ENCODE assay signal across 15 mouse cellular contexts in genomic region chrX:48106226-48106625, GRCm38 (mm10). TPM values are rescaled to one million over a fixed set of nuclear protein-coding genes. Genes with fewer than 3 reads are reported as not detected.
DNase-seq lines count a peak whose midpoint lies in the region; ATAC-seq and TF ChIP-seq lines count a peak whose summit lies in the region.
"Had no signal": no experiment of that assay in that cellular context is flagged by ENCODE, and none has a peak within 500 bp of the region (broad histone marks: within the 10 kb centered on the region; RNA-seq: fewer than 3 reads in every experiment).

No protein-coding gene starts in this region.

- H3K27ac ChIP-seq in gastrocnemius, adult 2 months, result no peak overlapping the region
- H3K27ac ChIP-seq in lung, postnatal 0 days (ENCODE audit: low read length), result no peak overlapping the region
- H3K27ac ChIP-seq in midbrain, embryonic 13.5 days, result no peak overlapping the region
- H3K27ac ChIP-seq: neural tube, embryonic 13.5 days had no signal

- no peaks in the 10 kb centered on the region for H3K9me3 ChIP-seq in lung, postnatal 0 days (ENCODE audit: low read length)
- no peaks in the 10 kb centered on the region for H3K9me3 ChIP-seq in midbrain, embryonic 13.5 days
- H3K9me3 ChIP-seq: neural tube, embryonic 13.5 days had no signal

- DNase-seq in gastrocnemius, adult 2 months, result peak; percentile 37
- no peak for DNase-seq in gastrocnemius, postnatal 36 days
- DNase-seq in lung, postnatal 0 days (ENCODE audit: low spot score), result peak; percentile 35
- DNase-seq in lung, adult 2 months, result no peak
- DNase-seq in kidney, postnatal 14 days, result peak; percentile 17
- DNase-seq in layer of hippocampus, postnatal 25 days (ENCODE audit: extremely low spot score in 1 of 2, low spot score in 1 of 2), result no peak
- no peak for DNase-seq in embryo, embryonic 10.5 days (ENCODE audit: low spot score)
- DNase-seq: cerebellum, postnatal 36 days; left cerebral cortex, postnatal 4 days; midbrain, embryonic 14.5 days; right cerebral cortex, postnatal 14 days had no signal

- intact Hi-C loops in gastrocnemius, adult 2 months (cut with DNase I), result no loop called here
- intact Hi-C loops in gastrocnemius, postnatal 36 days (cut with DNase I), result no loop called here

- H3K9ac ChIP-seq in lung, postnatal 0 days (replicated peaks; ENCODE audit: low read depth), result no peak overlapping the region
- H3K9ac ChIP-seq in midbrain, embryonic 13.5 days (replicated peaks), result no peak overlapping the region
- H3K9ac ChIP-seq: neural tube, embryonic 13.5 days had no signal

- no peaks in the 10 kb centered on the region for H3K4me1 ChIP-seq in lung, postnatal 0 days (ENCODE audit: insufficient read depth, low read depth, low read length)
- no peaks in the 10 kb centered on the region; the same call in 1 of the 2 replicates for H3K4me1 ChIP-seq in lung, adult 2 months (ENCODE audit: control insufficient read depth, insufficient read depth, low read length)
- no peaks in the 10 kb centered on the region for H3K4me1 ChIP-seq in midbrain, embryonic 13.5 days (replicated peaks)
- H3K4me1 ChIP-seq: neural tube, embryonic 13.5 days had no signal

- H3K4me2 ChIP-seq in lung, postnatal 0 days (replicated peaks; ENCODE audit: low read depth, low read length), result no peak overlapping the region
- H3K4me2 ChIP-seq in midbrain, embryonic 13.5 days (replicated peaks), result no peak overlapping the region
- H3K4me2 ChIP-seq: neural tube, embryonic 13.5 days had no signal

- peak; percentile 71 for ATAC-seq in lung, postnatal 0 days
- no peak for ATAC-seq in midbrain, embryonic 13.5 days
- ATAC-seq: CD4-positive, CD25-positive, alpha-beta regulatory T cell, adult 4 months had no signal

- no peak overlapping the region for H3K4me3 ChIP-seq in gastrocnemius, adult 2 months
- no peak overlapping the region for H3K4me3 ChIP-seq in lung, postnatal 0 days (ENCODE audit: low read depth, low read length)
- H3K4me3 ChIP-seq in lung, adult 2 months (replicated peaks; ENCODE audit: extremely low read depth, low read depth, low read length), result no peak overlapping the region
- no peak overlapping the region for H3K4me3 ChIP-seq in midbrain, embryonic 13.5 days (replicated peaks)
- H3K4me3 ChIP-seq: neural tube, embryonic 13.5 days had no signal

- WGBS in lung, postnatal 0 days, result 30% methylated on average over 3 of the region's 3 CpGs
- 46% methylated on average over 3 of the region's 3 CpGs for WGBS in lung, adult 2 months
- 85% methylated on average over 3 of the region's 3 CpGs for WGBS in midbrain, embryonic 13.5 days

- peak; percentile 49; the same call in 1 of the 2 replicates for TF ChIP-seq EP300 in lung, postnatal 0 days (IDR thresholded peaks at IDR 0.05)

- no peak for TF ChIP-seq POLR2A in lung, adult 2 months (IDR thresholded peaks at IDR 0.05; ENCODE audit: borderline replicate concordance, extremely low read depth, low read depth, low read length)

- no peaks in the 10 kb centered on the region for H3K36me3 ChIP-seq in lung, postnatal 0 days (ENCODE audit: insufficient read depth, low read length)
- no peaks in the 10 kb centered on the region for H3K36me3 ChIP-seq in midbrain, embryonic 13.5 days
- H3K36me3 ChIP-seq: neural tube, embryonic 13.5 days had no signal

- no peak for TF ChIP-seq CTCF in gastrocnemius, adult 2 months (IDR thresholded peaks at IDR 0.05)
- no peak for TF ChIP-seq CTCF in lung, postnatal 0 days (IDR thresholded peaks at IDR 0.05)
- no peak for TF ChIP-seq CTCF in lung, adult 2 months (IDR thresholded peaks at IDR 0.05; ENCODE audit: insufficient read depth, low read length)

- H3K27me3 ChIP-seq in lung, postnatal 0 days (replicated peaks; ENCODE audit: insufficient read depth, low read length), result no peaks in the 10 kb centered on the region
- no peaks in the 10 kb centered on the region for H3K27me3 ChIP-seq in midbrain, embryonic 13.5 days
- H3K27me3 ChIP-seq: neural tube, embryonic 13.5 days had no signal

RNA-seq across cellular contexts. Expression of gene Xpnpep2, which starts 2.3 kb away (rescaled TPM):
- total RNA-seq in gastrocnemius, adult 2 months (2021), result under 1 TPM; 0.59 to 0.89 TPM
- under 1 TPM; 0.64 to 0.77 TPM for total RNA-seq in gastrocnemius, postnatal 36 days (2021)
- 0.54 and 0.64 TPM in 2 replicates for polyA plus RNA-seq in lung, postnatal 0 days (2015; fragmentation: Nextera tagmentation; extraction: Ambion mirVana)
- 3.5 and 9.1 TPM in 2 replicates for polyA plus RNA-seq in lung, adult 2 months (2012; rRNA removed)
- 0.93 and 1.3 TPM in 2 replicates for polyA plus RNA-seq in midbrain, embryonic 13.5 days (2015; fragmentation: Nextera tagmentation; extraction: Ambion mirVana)
- under 1 TPM; 0.35 to 0.59 TPM for total RNA-seq in layer of hippocampus, postnatal 25 days (2021)
- polyA plus RNA-seq: liver, embryonic 16.5 days had no signal

RNA-seq across cellular contexts. Expression of gene Sash3, which starts 40.0 kb away (rescaled TPM):
- under 1 TPM; 0.17 to 0.28 TPM for total RNA-seq in gastrocnemius, adult 2 months (2021)
- total RNA-seq in gastrocnemius, postnatal 36 days (2021), result under 1 TPM; 0.30 to 0.79 TPM
- 4.5 and 4.8 TPM in 2 replicates for polyA plus RNA-seq in lung, postnatal 0 days (2015; fragmentation: Nextera tagmentation; extraction: Ambion mirVana)
- 11.5 and 14.6 TPM in 2 replicates for polyA plus RNA-seq in lung, adult 2 months (2012; rRNA removed)
- polyA plus RNA-seq in midbrain, embryonic 13.5 days (2015; fragmentation: Nextera tagmentation; extraction: Ambion mirVana), result 0.85 and 0.93 TPM in 2 replicates
- total RNA-seq in layer of hippocampus, postnatal 25 days (2021), result 1 to 10 TPM; 1.4 to 1.7 TPM

Comparison
In these comparisons a context has a peak if more than half of its experiments do, and no peak if none do; other contexts are left out.
1. DNase-seq: peak in gastrocnemius, adult 2 months (single experiment), lung, postnatal 0 days (single experiment) and kidney, postnatal 14 days (single experiment); none in gastrocnemius, postnatal 36 days (0 of 2), lung, adult 2 months (single experiment), layer of hippocampus, postnatal 25 days (0 of 2) and embryo, embryonic 10.5 days (single experiment).